Mouse (Mus musculus): ENCODE measurements at regions not wholly inside any gene's neighbourhood (a gene's known extent, or its start where the extent isn't known, plus 50 kb on each side); places are given as distances from the start of the nearest gene placed in this dataset.

- H3K9ac ChIP-seq (replicated peaks; ENCODE audit: low read depth) = no peak overlapping the region
- H3K4me3 ChIP-seq (ENCODE audit: low read depth, low read length) = no peak overlapping the region
- 75% methylated on average over 14 of the region's 14 CpGs for WGBS
- no peaks in the 10 kb centered on the region for H3K9me3 ChIP-seq (ENCODE audit: low read length)
- H3K4me1 ChIP-seq (ENCODE audit: insufficient read depth, low read depth, low read length) = no peaks in the 10 kb centered on the region
- no peak overlapping the region for H3K27ac ChIP-seq (ENCODE audit: low read length)
- ATAC-seq (no peak), DNase-seq (ENCODE audit: low spot score) (no peak)
- H3K27me3 ChIP-seq (replicated peaks; ENCODE audit: insufficient read depth, low read length) = peaks cover 4% of the 10 kb centered on the region; the same call in 1 of the 2 replicates
- TF ChIP-seq EP300 (IDR thresholded peaks at IDR 0.05) (no peak), CTCF (IDR thresholded peaks at IDR 0.05) (no peak)
- H3K4me2 ChIP-seq (replicated peaks; ENCODE audit: low read depth, low read length) = no peak overlapping the region
- no peaks in the 10 kb centered on the region for H3K36me3 ChIP-seq (ENCODE audit: insufficient read depth, low read length)
Measured at GRCm38 (mm10) chr6:51200837-51201236, 231.6 kb upstream of the Nfe2l3 start.

GRCm38 (mm10) chr6:51204306-51204705 lies 228.2 kb upstream of the Nfe2l3 start:
- H3K4me3 ChIP-seq (ENCODE audit: low read depth, low read length) = no peak overlapping the region
- H3K9me3 ChIP-seq (ENCODE audit: low read length) = no peaks in the 10 kb centered on the region
- no peaks in the 10 kb centered on the region for H3K4me1 ChIP-seq (ENCODE audit: insufficient read depth, low read depth, low read length)
- WGBS = 71% methylated on average over 3 of the region's 3 CpGs
- H3K27me3 ChIP-seq (replicated peaks; ENCODE audit: insufficient read depth, low read length) = peaks cover 11% of the 10 kb centered on the region
- DNase-seq (ENCODE audit: low spot score) = no peak
- no peak for TF ChIP-seq CTCF (IDR thresholded peaks at IDR 0.05)
- no peak for TF ChIP-seq EP300 (IDR thresholded peaks at IDR 0.05)
- no peak overlapping the region for H3K4me2 ChIP-seq (replicated peaks; ENCODE audit: low read depth, low read length)
- H3K27ac ChIP-seq (ENCODE audit: low read length) = no peak overlapping the region
- H3K36me3 ChIP-seq (ENCODE audit: insufficient read depth, low read length) = no peaks in the 10 kb centered on the region
- H3K9ac ChIP-seq (replicated peaks; ENCODE audit: low read depth) = no peak overlapping the region
- ATAC-seq = no peak

- no peak overlapping the region for H3K27ac ChIP-seq (ENCODE audit: low read length)
- H3K36me3 ChIP-seq (ENCODE audit: insufficient read depth, low read length) = no peaks in the 10 kb centered on the region
- WGBS = 78% methylated on average over 11 of the region's 11 CpGs
- H3K4me3 ChIP-seq (ENCODE audit: low read depth, low read length) = no peak overlapping the region
- H3K27me3 ChIP-seq (replicated peaks; ENCODE audit: insufficient read depth, low read length) = peaks cover 11% of the 10 kb centered on the region
- DNase-seq (ENCODE audit: low spot score) (no peak), ATAC-seq (no peak)
- no peak overlapping the region for H3K4me2 ChIP-seq (replicated peaks; ENCODE audit: low read depth, low read length)
- TF ChIP-seq EP300 (IDR thresholded peaks at IDR 0.05) (no peak), CTCF (IDR thresholded peaks at IDR 0.05) (no peak)
- no peaks in the 10 kb centered on the region for H3K4me1 ChIP-seq (ENCODE audit: insufficient read depth, low read depth, low read length)
- no peak overlapping the region for H3K9ac ChIP-seq (replicated peaks; ENCODE audit: low read depth)
- H3K9me3 ChIP-seq (ENCODE audit: low read length) = no peaks in the 10 kb centered on the region
Measured at GRCm38 (mm10) chr6:51205411-51205810, 227.1 kb upstream of the Nfe2l3 start.

- Histone ChIP-seq H3K27ac (ENCODE audit: low read length) (no peak overlapping the region), H3K36me3 (ENCODE audit: insufficient read depth, low read length) (no peaks in the 10 kb centered on the region), H3K4me2 (replicated peaks; ENCODE audit: low read depth, low read length) (no peak overlapping the region), H3K4me1 (ENCODE audit: insufficient read depth, low read depth, low read length) (peaks cover 5% of the 10 kb centered on the region; the same call in 1 of the 2 replicates), H3K9ac (replicated peaks; ENCODE audit: low read depth) (no peak overlapping the region), H3K4me3 (ENCODE audit: low read depth, low read length) (no peak overlapping the region), H3K27me3 (replicated peaks; ENCODE audit: insufficient read depth, low read length) (peaks cover 11% of the 10 kb centered on the region), H3K9me3 (ENCODE audit: low read length) (no peaks in the 10 kb centered on the region)
- TF ChIP-seq CTCF (IDR thresholded peaks at IDR 0.05) (peak; percentile 82), EP300 (IDR thresholded peaks at IDR 0.05) (no peak)
- DNase-seq (ENCODE audit: low spot score) = peak; percentile 70
- no peak for ATAC-seq
- 9% methylated on average over 11 of the region's 11 CpGs for WGBS
Measured at GRCm38 (mm10) chr6:51206712-51207505, 225.6 kb upstream of the Nfe2l3 start.

- no peak overlapping the region for H3K9ac ChIP-seq (replicated peaks; ENCODE audit: low read depth)
Measured at GRCm38 (mm10) chr6:51207587-51208361, 224.7 kb upstream of the Nfe2l3 start.

GRCm38 (mm10) chr6:51208660-51209396 lies 223.6 kb upstream of the Nfe2l3 start:
- no peaks in the 10 kb centered on the region for H3K9me3 ChIP-seq (ENCODE audit: low read length)
- no peak overlapping the region for H3K4me2 ChIP-seq (replicated peaks; ENCODE audit: low read depth, low read length)
- peak; percentile 36; the same call in 1 of the 2 replicates for ATAC-seq
- H3K4me1 ChIP-seq (ENCODE audit: insufficient read depth, low read depth, low read length) = peaks cover 5% of the 10 kb centered on the region; the same call in 1 of the 2 replicates
- no peak overlapping the region for H3K27ac ChIP-seq (ENCODE audit: low read length)
- peaks cover 11% of the 10 kb centered on the region for H3K27me3 ChIP-seq (replicated peaks; ENCODE audit: insufficient read depth, low read length)
- WGBS = 3% methylated on average over 6 of the region's 6 CpGs
- no peak overlapping the region for H3K4me3 ChIP-seq (ENCODE audit: low read depth, low read length)
- TF ChIP-seq CTCF (IDR thresholded peaks at IDR 0.05) (peak; percentile 79), EP300 (IDR thresholded peaks at IDR 0.05) (peak; percentile 25; the same call in 1 of the 2 replicates)
- peak; percentile 89 for DNase-seq (ENCODE audit: low spot score)
- no peaks in the 10 kb centered on the region for H3K36me3 ChIP-seq (ENCODE audit: insufficient read depth, low read length)
- H3K9ac ChIP-seq (replicated peaks; ENCODE audit: low read depth) = no peak overlapping the region

More at GRCm38 (mm10) chr6:51207587-51208361, 224.7 kb upstream of the Nfe2l3 start:
- 6% methylated on average over 17 of the region's 21 CpGs for WGBS
- Histone ChIP-seq H3K27me3 (replicated peaks; ENCODE audit: insufficient read depth, low read length) (peaks cover 11% of the 10 kb centered on the region), H3K9me3 (ENCODE audit: low read length) (no peaks in the 10 kb centered on the region), H3K36me3 (ENCODE audit: insufficient read depth, low read length) (no peaks in the 10 kb centered on the region), H3K4me3 (ENCODE audit: low read depth, low read length) (no peak overlapping the region), H3K4me2 (replicated peaks; ENCODE audit: low read depth, low read length) (no peak overlapping the region), H3K27ac (ENCODE audit: low read length) (no peak overlapping the region), H3K4me1 (ENCODE audit: insufficient read depth, low read depth, low read length) (peaks cover 5% of the 10 kb centered on the region; the same call in 1 of the 2 replicates)
- ATAC-seq (no peak), DNase-seq (ENCODE audit: low spot score) (peak; percentile 5)
- TF ChIP-seq EP300 (IDR thresholded peaks at IDR 0.05) = no peak
- TF ChIP-seq CTCF (IDR thresholded peaks at IDR 0.05) = no peak

All from lung, postnatal 0 days (tissue).